Mouse (Mus musculus) CH12F3 (cell line): ENCODE measurements around the gene Atp8b4.

Experiments used
- in situ Hi-C: fragments of 300-500 bp; cut with MboI; formaldehyde crosslinking; loops from 2 replicates; pipeline ENCODE4 v1.14.3; 2020; ENCODE audit warnings: low sequenced_read_pairs

The Atp8b4 gene

DNA sequence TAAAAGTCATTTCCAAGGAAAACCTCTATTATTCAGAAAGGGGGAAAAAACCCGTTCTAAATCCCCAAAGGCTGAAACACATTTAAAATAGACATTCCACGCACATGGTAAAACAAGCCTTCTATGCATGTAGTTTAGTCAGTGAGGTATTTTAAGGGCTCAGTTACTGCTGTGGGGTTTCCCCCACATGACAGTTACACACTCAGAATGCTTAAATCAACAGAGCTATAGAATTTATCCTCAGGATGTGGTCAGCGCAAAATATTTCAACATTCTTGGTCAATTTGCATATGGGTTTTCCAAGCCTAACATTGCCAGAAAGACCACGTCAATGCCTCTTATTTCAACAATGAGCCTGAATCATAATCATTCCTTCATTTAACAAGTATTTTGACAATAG, 190.5 kb downstream of the Atp8b4 start:
- in situ Hi-C loops: no loop called here

DNA sequence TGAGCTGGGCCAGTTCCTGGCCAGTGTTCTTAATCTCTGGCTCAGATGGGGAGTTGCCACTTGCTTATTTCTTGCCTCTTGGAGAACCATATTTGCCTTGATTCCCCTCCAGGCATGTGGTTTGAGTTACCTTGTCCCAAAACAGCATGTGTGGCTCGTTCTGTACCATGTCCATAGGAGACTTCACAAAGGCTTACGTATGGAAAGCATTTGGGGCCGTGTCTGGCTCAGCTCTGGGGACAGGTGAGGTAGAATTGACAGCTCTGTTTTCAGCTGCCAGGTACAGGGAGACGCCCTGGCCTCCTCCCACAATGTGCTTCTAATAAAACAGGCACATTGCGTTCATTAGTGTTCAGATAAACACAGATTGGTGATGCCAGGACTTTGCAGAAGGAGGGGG, 195.9 kb downstream of the Atp8b4 start:
- in situ Hi-C loops: no loop called here

DNA sequence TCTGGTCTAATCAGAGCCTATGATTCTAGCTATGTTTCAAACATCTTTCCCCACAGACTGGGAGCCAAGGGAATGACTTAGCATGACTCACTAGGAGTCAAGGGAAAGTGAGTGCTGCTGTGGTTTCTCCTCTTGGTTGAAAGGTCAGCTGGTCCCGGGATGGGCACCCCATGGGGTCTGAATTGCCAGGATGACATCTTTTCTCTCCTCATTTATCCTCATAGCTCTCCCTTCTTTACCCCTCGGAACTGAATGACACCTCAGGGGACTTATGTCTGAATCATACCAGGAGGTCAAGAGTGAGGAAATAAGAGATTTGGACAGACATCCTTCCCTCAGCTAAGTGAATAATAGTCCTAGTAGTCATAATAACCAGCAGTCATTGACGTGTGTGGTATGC, 197.2 kb downstream of the Atp8b4 start:
- in situ Hi-C loops: no loop called here

DNA sequence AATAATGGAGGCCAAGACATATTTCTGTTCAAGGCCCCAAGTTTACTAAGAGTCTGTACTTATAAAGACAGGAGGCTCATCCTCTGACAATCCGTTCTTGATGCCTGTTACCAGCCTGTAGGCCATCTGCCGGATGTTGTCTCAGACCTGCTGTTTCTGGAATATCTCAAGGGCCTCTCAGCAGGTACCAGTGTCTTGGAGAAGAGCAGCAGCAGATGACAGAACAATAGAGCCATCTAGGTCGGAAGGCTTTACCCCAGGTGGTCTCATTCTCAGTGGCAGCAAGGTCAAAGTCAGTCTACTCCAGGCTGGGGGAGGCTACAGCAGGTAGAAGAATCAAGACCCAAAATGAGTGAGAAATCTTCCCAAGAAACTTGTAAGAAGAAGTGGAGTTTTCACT, 198.1 kb downstream of the Atp8b4 start:
- in situ Hi-C loops: no loop called here

DNA sequence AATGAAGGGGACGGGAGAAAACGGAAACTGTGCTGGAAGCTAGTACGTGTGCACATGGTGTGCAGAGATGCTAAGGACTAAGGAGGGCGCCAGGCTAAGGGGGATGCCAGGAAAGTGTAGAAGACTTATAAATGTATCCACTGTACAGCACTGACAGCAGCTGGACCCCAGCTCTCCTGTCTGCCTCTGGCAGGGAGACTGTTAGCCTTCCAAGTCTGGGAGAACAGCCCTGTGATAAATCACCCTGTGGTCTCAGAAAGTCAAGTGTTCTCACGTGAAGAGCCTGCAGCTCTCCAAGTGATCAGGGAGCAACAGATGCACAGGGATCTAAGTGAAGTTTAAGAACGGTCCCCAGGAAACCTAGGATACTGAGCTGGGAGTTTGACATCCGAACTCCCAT, 209.8 kb downstream of the Atp8b4 start:
- in situ Hi-C loops: no loop called here

DNA sequence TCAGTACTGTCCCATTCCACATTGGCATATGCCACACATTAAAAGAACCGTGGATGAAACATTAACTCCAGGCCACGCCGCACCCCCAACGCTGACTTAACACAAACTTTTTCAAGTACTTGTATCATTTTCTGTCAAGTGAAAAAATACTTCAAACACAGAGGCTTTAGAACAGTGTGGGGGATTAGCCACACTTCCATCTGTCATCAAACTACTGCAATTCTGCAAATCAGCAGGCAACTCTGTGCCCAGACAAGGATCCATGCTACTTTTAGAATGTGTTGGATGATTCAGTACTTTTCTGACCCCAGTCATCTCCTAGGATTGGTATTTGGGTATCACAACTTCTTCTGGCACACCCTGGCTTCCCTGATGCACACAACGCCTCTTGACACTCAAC, 212.5 kb downstream of the Atp8b4 start:
- in situ Hi-C loops: no loop called here

DNA sequence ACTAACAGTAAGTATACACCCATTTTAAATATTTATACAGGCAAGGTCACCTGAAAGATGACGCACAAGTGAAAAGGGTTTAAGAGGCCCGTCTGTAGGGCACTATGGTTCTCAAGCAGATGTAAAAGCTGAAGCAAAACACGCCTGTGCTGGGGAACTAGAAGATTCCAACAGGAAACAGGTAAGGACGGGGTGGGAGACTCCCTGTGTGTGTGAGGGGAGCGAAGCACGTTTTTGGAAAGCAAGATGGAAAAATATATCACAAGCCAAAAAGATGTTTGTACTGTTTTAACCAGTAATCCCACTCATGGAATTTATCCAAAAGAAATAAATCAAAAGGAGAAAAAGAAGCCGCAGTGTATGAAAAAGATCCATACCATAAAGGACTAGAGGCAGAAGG, 214.1 kb downstream of the Atp8b4 start:
- in situ Hi-C loops: no loop called here

DNA sequence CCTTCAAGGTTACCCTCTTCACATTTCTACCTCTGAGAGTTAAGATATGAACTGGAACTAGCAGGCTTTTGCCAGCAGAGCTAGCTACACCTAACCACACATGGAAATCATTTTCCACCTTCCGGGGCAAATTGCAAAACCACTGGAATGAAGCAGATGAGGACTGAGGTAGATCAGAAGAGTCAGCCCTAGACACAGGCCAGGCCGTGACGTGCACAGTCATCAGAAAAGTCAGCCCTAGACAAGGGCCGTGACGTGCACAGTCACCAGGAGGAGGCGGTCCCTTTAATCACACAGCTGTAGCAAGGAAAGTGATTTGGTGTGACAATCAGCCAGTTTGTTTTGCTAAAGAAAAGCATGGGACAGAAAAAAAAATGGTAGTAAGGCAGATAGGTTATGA, 216.4 kb downstream of the Atp8b4 start:
- in situ Hi-C loops: no loop called here

DNA sequence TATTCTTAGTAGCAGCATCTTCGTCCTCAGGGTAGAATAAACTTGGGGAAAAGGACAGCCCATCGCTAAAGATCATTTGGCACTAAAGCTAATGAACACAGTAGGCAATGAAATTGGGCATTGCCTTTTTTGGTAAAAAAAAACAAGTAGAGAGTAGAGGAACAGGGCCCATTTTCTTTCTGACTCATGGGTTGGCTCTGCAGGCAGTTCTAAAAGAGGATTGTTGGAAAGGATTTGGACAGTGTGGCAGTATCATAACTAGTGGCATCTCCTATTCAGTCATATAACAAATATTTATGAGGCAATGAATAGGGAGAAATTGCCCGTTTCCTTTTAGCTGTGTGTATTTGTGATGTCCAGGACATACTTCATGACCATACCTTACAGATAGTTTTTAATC, 217.4 kb downstream of the Atp8b4 start:
- in situ Hi-C loops: no loop called here

DNA sequence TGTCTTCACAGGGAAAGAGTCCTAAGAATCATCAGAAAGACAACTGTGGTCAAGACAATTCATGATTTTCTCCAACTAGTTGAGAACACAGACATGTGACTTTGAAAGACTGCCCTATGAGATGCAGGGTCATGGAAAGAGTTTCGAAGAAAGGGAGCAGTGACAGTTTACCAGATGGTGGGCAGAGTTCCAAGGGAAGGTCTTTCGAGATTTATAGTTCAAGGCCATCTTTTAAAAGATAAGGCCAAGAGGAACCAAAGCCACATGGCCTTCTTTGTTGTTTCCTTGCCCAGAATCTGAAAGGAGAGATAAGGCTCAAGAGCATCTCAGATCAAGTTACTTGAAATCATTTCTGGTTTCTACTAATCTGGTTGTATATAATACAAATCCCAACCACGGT, 225.0 kb downstream of the Atp8b4 start:
- in situ Hi-C loops: no loop called here

DNA sequence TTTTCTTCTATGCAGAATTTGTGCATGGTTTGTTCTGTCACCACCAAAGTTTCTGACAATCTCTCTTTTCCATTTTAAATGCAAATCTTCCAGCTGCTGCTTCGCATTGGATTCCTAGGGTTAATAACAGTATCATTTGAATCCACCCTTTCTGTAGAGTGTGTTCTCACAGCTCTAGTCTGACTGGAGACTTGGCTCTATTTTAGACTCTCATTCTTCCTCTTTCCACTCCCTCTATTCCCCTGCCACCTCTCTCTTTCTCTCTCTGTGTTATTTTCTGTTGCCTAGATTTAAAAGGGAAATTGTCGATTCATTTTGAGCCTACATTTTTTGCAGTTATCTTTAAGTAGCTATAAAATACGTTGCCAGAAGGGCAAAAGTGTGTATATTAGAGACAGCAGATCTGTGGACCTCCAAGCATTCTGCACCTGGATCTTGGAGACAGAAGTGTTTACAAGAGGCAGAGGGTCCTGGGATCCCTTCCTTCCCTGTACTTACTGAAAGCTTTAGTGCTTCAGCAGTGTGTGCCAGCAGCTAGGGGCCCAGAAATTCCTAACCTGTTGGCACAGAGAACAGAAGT, 225.6 kb downstream of the Atp8b4 start:
- in situ Hi-C loops: no loop called here

DNA sequence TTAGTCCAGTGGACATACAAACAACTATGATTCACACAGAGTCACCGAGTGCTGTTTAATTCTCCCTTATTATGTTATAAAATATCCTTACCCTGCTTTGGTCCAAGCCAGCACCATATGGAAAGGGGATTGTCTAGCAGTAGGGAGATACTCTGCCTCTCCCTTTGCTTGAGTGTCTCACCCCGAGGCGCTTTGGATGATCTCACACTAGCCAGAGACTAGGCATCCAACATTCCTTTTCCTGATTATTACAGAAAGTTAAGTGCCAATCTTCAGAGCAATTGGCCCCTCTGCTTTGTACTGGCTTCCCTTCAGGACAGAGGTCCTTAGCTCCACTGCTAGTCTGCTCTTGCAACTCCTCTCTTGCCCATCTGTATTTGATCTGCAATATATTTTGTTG, 226.2 kb downstream of the Atp8b4 start:
- in situ Hi-C loops: no loop called here
